Mouse (Mus musculus): ENCODE data around the gene Itprid2. TPM values are rescaled to one million over a fixed set of nuclear protein-coding genes. Genes with fewer than 3 reads are reported as not detected.

Gene Itprid2
- total and polyA plus RNA-seq, 3 experiments: 9.0 to 21.5 TPM; not detected in 1

- H3K9ac ChIP-seq (ENCODE audit: control insufficient read depth, low read depth, low read length, poor library complexity, severe bottlenecking): no peak overlapping the region; the same call in 1 of the 2 replicates
- peak; percentile 91 for DNase-seq (ENCODE audit: low read depth, low spot score)
- peaks cover 17 to 34% of the 10 kb centered on the region in 2 experiments for H3K4me1 ChIP-seq (ENCODE audit: control insufficient read depth in 1 of 2, insufficient read depth in 2 of 2, low read length in 2 of 2)
- no peaks in the 10 kb centered on the region for H3K79me2 ChIP-seq (ENCODE audit: control insufficient read depth, insufficient read depth, low read length, poor library complexity)
- TF ChIP-seq ZC3H11A (IDR thresholded peaks at IDR 0.05; ENCODE audit: low read depth, low read length) (no peak), ELF1 (IDR thresholded peaks at IDR 0.05; ENCODE audit: low read depth, low read length) (peak; percentile 76), NRF1 (IDR thresholded peaks at IDR 0.05; ENCODE audit: insufficient read depth, low read depth, low read length, poor library complexity, severe bottlenecking) (peak; percentile 50; the same call in 1 of the 2 replicates), CHD2 (IDR thresholded peaks at IDR 0.05; ENCODE audit: low read length) (no peak), GABPA (IDR thresholded peaks at IDR 0.05; ENCODE audit: low read depth, low read length) (no peak)
- peaks cover 0 to 37% of the 10 kb centered on the region in 2 experiments; a peak in 2 of 4 replicates for H3K36me3 ChIP-seq (ENCODE audit: control insufficient read depth in 1 of 2, insufficient read depth in 2 of 2, low read length in 2 of 2)
- H3K27ac ChIP-seq (ENCODE audit: control insufficient read depth, low read depth, low read length): no peak overlapping the region
- H3K4me3 ChIP-seq (ENCODE audit: control insufficient read depth in 1 of 2, insufficient read depth in 1 of 2, low read depth in 2 of 2, low read length in 2 of 2): peak overlapping the region in 1 of 2 experiments; percentile 37; a peak in 2 of 4 replicates
- H3K9me3 ChIP-seq (replicated peaks; ENCODE audit: insufficient read depth, low read length): no peaks in the 10 kb centered on the region
- H3K27me3 ChIP-seq (ENCODE audit: control insufficient read depth in 1 of 2, insufficient read depth in 2 of 2, low read length in 2 of 2): no peaks in the 10 kb centered on the region
Measured at GRCm38 (mm10) chr2:79695939-79696338, 60.8 kb downstream of the Itprid2 start.

GRCm38 (mm10) chr2:79696478-79697230 is 61.5 kb downstream of the Itprid2 start:
- peak; percentile 29; the same call in 1 of the 2 replicates for TF ChIP-seq ETS1 (IDR thresholded peaks at IDR 0.05; ENCODE audit: low read depth, low read length)
- TF ChIP-seq GATA1 (IDR thresholded peaks at IDR 0.05; ENCODE audit: low read depth, low read length): peak; percentile 7; the same call in 1 of the 2 replicates
- TF ChIP-seq E2F4 (IDR thresholded peaks at IDR 0.05; ENCODE audit: borderline replicate concordance, low read depth, low read length): no peak
- 0 out of 2 replicates have a peak, but pooled peaks have one; percentile 5 for TF ChIP-seq SIN3A (IDR thresholded peaks at IDR 0.05; ENCODE audit: low read length)
- H3K9me3 ChIP-seq (replicated peaks; ENCODE audit: insufficient read depth, low read length): no peaks in the 10 kb centered on the region
- peak overlapping the region; percentile 51 for H3K27ac ChIP-seq (ENCODE audit: control insufficient read depth, low read depth, low read length)
- no peaks in the 10 kb centered on the region for H3K79me2 ChIP-seq (ENCODE audit: control insufficient read depth, insufficient read depth, low read length, poor library complexity)
- peak; percentile 61 for DNase-seq (ENCODE audit: low read depth, low spot score)
- H3K36me3 ChIP-seq (ENCODE audit: control insufficient read depth in 1 of 2, insufficient read depth in 2 of 2, low read length in 2 of 2): peaks cover 0 to 32% of the 10 kb centered on the region in 2 experiments; a peak in 2 of 4 replicates
- H3K4me3 ChIP-seq (ENCODE audit: control insufficient read depth in 1 of 2, insufficient read depth in 1 of 2, low read depth in 2 of 2, low read length in 2 of 2): peak overlapping the region in 1 of 2 experiments; percentile 37; a peak in 1 of 4 replicates
- no peaks in the 10 kb centered on the region for H3K27me3 ChIP-seq (ENCODE audit: control insufficient read depth in 1 of 2, insufficient read depth in 2 of 2, low read length in 2 of 2)
- H3K9ac ChIP-seq (ENCODE audit: control insufficient read depth, low read depth, low read length, poor library complexity, severe bottlenecking): no peak overlapping the region; the same call in 1 of the 2 replicates
- H3K4me1 ChIP-seq (ENCODE audit: control insufficient read depth in 1 of 2, insufficient read depth in 2 of 2, low read length in 2 of 2): peaks cover 17 to 30% of the 10 kb centered on the region in 2 experiments

- Histone ChIP-seq H3K4me3 (ENCODE audit: control insufficient read depth in 1 of 2, insufficient read depth in 1 of 2, low read depth in 2 of 2, low read length in 2 of 2) (no peak overlapping the region; a peak in 1 of 4 replicates), H3K27me3 (ENCODE audit: control insufficient read depth in 1 of 2, insufficient read depth in 2 of 2, low read length in 2 of 2) (no peaks in the 10 kb centered on the region), H3K9me3 (replicated peaks; ENCODE audit: insufficient read depth, low read length) (no peaks in the 10 kb centered on the region), H3K79me2 (ENCODE audit: control insufficient read depth, insufficient read depth, low read length, poor library complexity) (no peaks in the 10 kb centered on the region), H3K36me3 (ENCODE audit: control insufficient read depth in 1 of 2, insufficient read depth in 2 of 2, low read length in 2 of 2) (peaks cover 0 to 32% of the 10 kb centered on the region in 2 experiments; a peak in 2 of 4 replicates), H3K4me1 (ENCODE audit: control insufficient read depth in 1 of 2, insufficient read depth in 2 of 2, low read length in 2 of 2) (peaks cover 17 to 30% of the 10 kb centered on the region in 2 experiments), H3K27ac (ENCODE audit: control insufficient read depth, low read depth, low read length) (peak overlapping the region; percentile 71), H3K9ac (ENCODE audit: control insufficient read depth, low read depth, low read length, poor library complexity, severe bottlenecking) (no peak overlapping the region)
- DNase-seq (ENCODE audit: low read depth, low spot score): peak; percentile 81
- TF ChIP-seq MYB (IDR thresholded peaks at IDR 0.05; ENCODE audit: low read depth, low read length) (no peak), ZC3H11A (IDR thresholded peaks at IDR 0.05; ENCODE audit: low read depth, low read length) (0 out of 2 replicates have a peak, but pooled peaks have one; percentile 2), MEF2A (IDR thresholded peaks at IDR 0.05; ENCODE audit: extremely low read depth, insufficient replicate concordance, low read depth, low read length, poor library complexity, severe bottlenecking) (no peak), SIN3A (IDR thresholded peaks at IDR 0.05; ENCODE audit: low read length) (peak; percentile 60), NRF1 (IDR thresholded peaks at IDR 0.05; ENCODE audit: insufficient read depth, low read depth, low read length, poor library complexity, severe bottlenecking) (no peak), CHD1 (IDR thresholded peaks at IDR 0.05; ENCODE audit: low read depth, low read length) (no peak), TBP (IDR thresholded peaks at IDR 0.05; ENCODE audit: low read depth, low read length) (no peak), SMC3 (IDR thresholded peaks at IDR 0.05; ENCODE audit: low read depth, low read length) (no peak), EP300 (IDR thresholded peaks at IDR 0.05; ENCODE audit: low read depth in 1 of 2, low read length in 2 of 2) (peak; percentile 58 to 66), USF1 (IDR thresholded peaks at IDR 0.05; ENCODE audit: low read depth, low read length) (no peak), POLR2AphosphoS5 (IDR thresholded peaks at IDR 0.05; ENCODE audit: borderline replicate concordance, low read depth, low read length) (no peak), MYC (IDR thresholded peaks at IDR 0.05; ENCODE audit: low read depth, low read length) (peak; percentile 77; the same call in 1 of the 2 replicates), MXI1 (IDR thresholded peaks at IDR 0.05; ENCODE audit: low read depth, low read length) (peak; percentile 69; the same call in 1 of the 2 replicates), MAFK (IDR thresholded peaks at IDR 0.05; ENCODE audit: borderline replicate concordance, low read depth, low read length) (0 out of 2 replicates have a peak, but pooled peaks have one; percentile 19), CTCF (IDR thresholded peaks at IDR 0.05 in 2 of 3, conservative IDR thresholded peaks at IDR 0.05 in 1 of 3; ENCODE audit: control insufficient read depth in 1 of 3, insufficient read depth in 1 of 3, low read depth in 2 of 3, low read length in 3 of 3, poor library complexity in 1 of 3, severe bottlenecking in 1 of 3) (no peak), GATA1 (IDR thresholded peaks at IDR 0.05; ENCODE audit: low read depth, low read length) (peak; percentile 51), KAT2A (conservative IDR thresholded peaks at IDR 0.05; ENCODE audit: low read depth, low read length) (no peak)
Measured at GRCm38 (mm10) chr2:79698166-79698565, 63.0 kb downstream of the Itprid2 start.
